Comparison of ENCODE assay signal across 16 mouse cellular contexts in the genomic region with DNA sequence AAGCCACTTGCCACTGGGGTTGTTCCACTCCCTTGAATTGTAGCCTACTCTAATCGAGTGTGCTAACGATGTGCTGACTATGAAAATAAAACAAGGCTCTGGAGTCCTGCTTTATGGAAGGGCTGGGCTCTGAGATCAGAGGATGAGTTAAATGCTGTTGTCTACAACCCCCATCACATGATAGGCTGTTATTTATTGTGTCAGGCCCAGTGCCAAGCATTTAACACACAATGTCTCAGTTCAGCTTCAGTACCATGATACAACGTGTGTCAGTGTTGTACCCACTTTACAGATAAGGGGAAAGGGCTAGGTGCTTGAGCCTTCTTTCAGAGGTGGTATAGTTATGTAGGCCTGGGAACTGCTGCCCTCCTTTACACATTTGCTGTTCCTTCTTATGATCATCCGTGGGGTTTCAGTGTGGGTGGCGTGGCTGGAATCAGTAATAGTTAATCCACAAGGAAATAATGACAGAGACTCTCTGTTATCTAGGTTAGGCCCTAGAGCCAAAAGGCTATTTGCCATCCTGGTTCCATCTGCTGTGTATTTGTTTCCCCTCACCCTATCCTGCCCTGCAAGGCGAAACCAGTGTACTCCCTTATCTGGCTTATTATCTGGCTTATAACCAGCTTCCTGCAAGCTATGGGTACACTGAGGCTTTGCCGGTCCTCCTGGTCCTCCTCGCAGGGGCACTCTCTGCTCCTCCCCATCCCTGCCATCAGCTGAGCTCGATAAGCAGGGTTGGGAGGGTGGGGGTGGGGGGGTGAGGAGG. TPM values are rescaled to one million over a fixed set of nuclear protein-coding genes. Genes with fewer than 3 reads are reported as not detected.
DNase-seq lines count a peak whose midpoint lies in the region; ATAC-seq and TF ChIP-seq lines count a peak whose summit lies in the region.
"Had no signal": no experiment of that assay in that cellular context is flagged by ENCODE, and none has a peak within 500 bp of the region (broad histone marks: within the 10 kb centered on the region; RNA-seq: fewer than 3 reads in every experiment).

No protein-coding gene starts in this region.

- TF ChIP-seq CTCF in C2C12 (IDR thresholded peaks at IDR 0.05; ENCODE audit: control insufficient read depth, insufficient read depth, insufficient read length): no peak
- TF ChIP-seq CTCF in bone marrow macrophage, adult 2 months (IDR thresholded peaks at IDR 0.05; ENCODE audit: low read depth, low read length): no peak

- no peaks in the 10 kb centered on the region for H3K9me3 ChIP-seq in heart, embryonic 16.5 days (replicated peaks; ENCODE audit: control insufficient read depth, low read length)
- H3K9me3 ChIP-seq in hindbrain, embryonic 10.5 days: no peaks in the 10 kb centered on the region
- H3K9me3 ChIP-seq: embryonic facial prominence, embryonic 12.5 days; forebrain, embryonic 13.5 days; lung, embryonic 15.5 days had no signal

- no peak for DNase-seq in heart, adult 18-20 months
- DNase-seq in cerebellum, postnatal 25 days: peak; percentile 68 to 72
- no peak for DNase-seq in frontal cortex, adult 2 months (ENCODE audit: extremely low spot score in 1 of 2, low spot score in 1 of 2)
- no peak for DNase-seq in gastrocnemius, postnatal 25 days
- no peak for DNase-seq in hindbrain, embryonic 10.5 days (ENCODE audit: low spot score)
- DNase-seq: adrenal gland, adult 8-10 months; kidney, adult 9 months; left cerebral cortex, postnatal 4 days had no signal

- no peak overlapping the region for H3K27ac ChIP-seq in heart, embryonic 16.5 days (ENCODE audit: low read length)
- peak overlapping the region; percentile 99 for H3K27ac ChIP-seq in bone marrow macrophage, adult 2 months (ENCODE audit: insufficient read depth, low read depth, low read length)
- no peak overlapping the region for H3K27ac ChIP-seq in hindbrain, embryonic 10.5 days
- H3K27ac ChIP-seq: embryonic facial prominence, embryonic 12.5 days; forebrain, embryonic 13.5 days; lung, embryonic 15.5 days had no signal

- H3K4me2 ChIP-seq in heart, embryonic 16.5 days (ENCODE audit: low read depth, low read length): no peak overlapping the region
- H3K4me2 ChIP-seq: embryonic facial prominence, embryonic 12.5 days; forebrain, embryonic 13.5 days; lung, embryonic 15.5 days; midbrain, embryonic 11.5 days had no signal

- 34% methylated on average over 9 of the region's 9 CpGs for WGBS in heart, embryonic 16.5 days
- 67% methylated on average over 9 of the region's 9 CpGs for WGBS in hindbrain, embryonic 10.5 days

- H3ac ChIP-seq in C2C12 (ENCODE audit: control insufficient read depth, insufficient read length, low read depth): no peak overlapping the region

- no peaks in the 10 kb centered on the region for H3K36me3 ChIP-seq in heart, embryonic 16.5 days (ENCODE audit: control insufficient read depth, insufficient read depth)
- peaks cover 5% of the 10 kb centered on the region for H3K36me3 ChIP-seq in C2C12 (ENCODE audit: control insufficient read depth, insufficient read depth)
- peaks cover 34% of the 10 kb centered on the region for H3K36me3 ChIP-seq in hindbrain, embryonic 10.5 days
- H3K36me3 ChIP-seq: embryonic facial prominence, embryonic 12.5 days; lung, embryonic 15.5 days had no signal

- TF ChIP-seq POLR2A in bone marrow macrophage, adult 2 months (IDR thresholded peaks at IDR 0.05; ENCODE audit: borderline replicate concordance, low read depth, low read length): no peak

- peaks cover 43% of the 10 kb centered on the region for H3K4me1 ChIP-seq in heart, embryonic 16.5 days (ENCODE audit: control insufficient read depth, insufficient read depth, low read length)
- H3K4me1 ChIP-seq in bone marrow macrophage, adult 2 months (ENCODE audit: control insufficient read depth, insufficient read depth, low read length): peaks cover 82% of the 10 kb centered on the region
- peaks cover 34% of the 10 kb centered on the region for H3K4me1 ChIP-seq in hindbrain, embryonic 10.5 days (replicated peaks)

- peaks cover 6% of the 10 kb centered on the region; the same call in 1 of the 2 replicates for H3K27me3 ChIP-seq in heart, embryonic 16.5 days (ENCODE audit: control insufficient read depth, insufficient read depth, low read length)
- H3K27me3 ChIP-seq in C2C12 (ENCODE audit: control insufficient read depth, insufficient read depth, insufficient read length): no peaks in the 10 kb centered on the region
- no peaks in the 10 kb centered on the region for H3K27me3 ChIP-seq in hindbrain, embryonic 10.5 days (ENCODE audit: insufficient read depth, poor library complexity, severe bottlenecking)
- H3K27me3 ChIP-seq: CH12.LX; embryonic facial prominence, embryonic 12.5 days; forebrain, embryonic 13.5 days; lung, embryonic 15.5 days had no signal

- ATAC-seq in heart, embryonic 16.5 days (replicated peaks; ENCODE audit: extremely low read depth, insufficient read depth, low FRiP score): no peak
- ATAC-seq: forebrain, embryonic 13.5 days had no signal

- H3K79me3 ChIP-seq in C2C12 (ENCODE audit: low read depth): no peaks in the 10 kb centered on the region

- no peak overlapping the region for H3K4me3 ChIP-seq in heart, embryonic 16.5 days (ENCODE audit: low read length)
- H3K4me3 ChIP-seq in C2C12 (ENCODE audit: insufficient read depth, poor library complexity, severe bottlenecking): no peak overlapping the region
- H3K4me3 ChIP-seq in bone marrow macrophage, adult 2 months (ENCODE audit: insufficient read depth, low read length): no peak overlapping the region; the same call in 1 of the 2 replicates
- no peak overlapping the region for H3K4me3 ChIP-seq in hindbrain, embryonic 10.5 days
- H3K4me3 ChIP-seq: embryonic facial prominence, embryonic 12.5 days; forebrain, embryonic 13.5 days; lung, embryonic 15.5 days had no signal

- H3K79me2 ChIP-seq in C2C12 (ENCODE audit: control insufficient read depth, insufficient read depth): no peaks in the 10 kb centered on the region

- H3K9ac ChIP-seq in heart, embryonic 16.5 days (ENCODE audit: low read length): peak overlapping the region; percentile 27; the same call in 1 of the 2 replicates
- H3K9ac ChIP-seq: embryonic facial prominence, embryonic 12.5 days; forebrain, embryonic 13.5 days; lung, embryonic 15.5 days had no signal

TF ChIP-seq in C2C12, 6 proteins besides CTCF, POLR2A, EP300 and RAD21:
- TF ChIP-seq USF1 (IDR thresholded peaks at IDR 0.05; ENCODE audit: low read depth): peak; percentile 89
- TF ChIP-seq MYOG (IDR thresholded peaks at IDR 0.05; ENCODE audit: control insufficient read depth, extremely low read depth, insufficient read length): no peak

RNA-seq across cellular contexts. Expression of a gene that starts 20.4 kb away (rescaled TPM):
- 68.0 and 78.0 TPM in 2 replicates for polyA plus RNA-seq in heart, embryonic 16.5 days (2015; fragmentation: Nextera tagmentation; extraction: Ambion mirVana)
- total RNA-seq in heart, adult 18-20 months (2021): 100 to 1,000 TPM in 1 of 2 experiments, 10 to 100 TPM in 1; 98.2 to 107 TPM
- 118 TPM for polyA plus RNA-seq in C2C12 (2012; fragmentation: generic; extraction: Trizol)
- polyA plus RNA-seq in bone marrow macrophage, adult 2 months (2012; ENCODE audit: insufficient read depth, insufficient read length, missing spikeins): 512 TPM in 2 replicates
- polyA plus RNA-seq in frontal cortex, adult 2 months (2012; rRNA removed): 221 and 251 TPM in 2 replicates
- 100 to 1,000 TPM; 123 to 168 TPM for total RNA-seq in gastrocnemius, postnatal 25 days (2021)
- polyA plus RNA-seq in hindbrain, embryonic 10.5 days (2016; fragmentation: Nextera tagmentation; extraction: Ambion mirVana): 68.8 and 80.6 TPM in 2 replicates

RNA-seq across cellular contexts. Expression of a gene that starts 36.0 kb away (rescaled TPM):
- 3.0 and 4.3 TPM in 2 replicates for polyA plus RNA-seq in heart, embryonic 16.5 days (2015; fragmentation: Nextera tagmentation; extraction: Ambion mirVana)
- total RNA-seq in heart, adult 18-20 months (2021): 10 to 100 TPM; 16.2 to 17.3 TPM
- polyA plus RNA-seq in C2C12 (2012; fragmentation: generic; extraction: Trizol): 2.2 TPM
- polyA plus RNA-seq in bone marrow macrophage, adult 2 months (2012; ENCODE audit: insufficient read depth, insufficient read length, missing spikeins): 202 and 231 TPM in 2 replicates
- polyA plus RNA-seq in frontal cortex, adult 2 months (2012; rRNA removed): 26.7 and 26.9 TPM in 2 replicates
- total RNA-seq in gastrocnemius, postnatal 25 days (2021): 10 to 100 TPM; 23.5 to 26.8 TPM
- polyA plus RNA-seq in hindbrain, embryonic 10.5 days (2016; fragmentation: Nextera tagmentation; extraction: Ambion mirVana): 5.2 and 7.1 TPM in 2 replicates

RNA-seq across cellular contexts. Expression of a gene that starts 54.2 kb away (rescaled TPM):
- polyA plus RNA-seq in heart, embryonic 16.5 days (2015; fragmentation: Nextera tagmentation; extraction: Ambion mirVana): 11.0 and 14.0 TPM in 2 replicates
- total RNA-seq in heart, adult 18-20 months (2021): 1 to 10 TPM; 6.6 to 6.8 TPM
- 0.11 TPM for polyA plus RNA-seq in C2C12 (2012; fragmentation: generic; extraction: Trizol)
- polyA plus RNA-seq in bone marrow macrophage, adult 2 months (2012; ENCODE audit: insufficient read depth, insufficient read length, missing spikeins): 32.8 and 33.5 TPM in 2 replicates
- 3.3 and 4.1 TPM in 2 replicates for polyA plus RNA-seq in frontal cortex, adult 2 months (2012; rRNA removed)
- 1 to 10 TPM; 3.2 to 4.7 TPM for total RNA-seq in gastrocnemius, postnatal 25 days (2021)
- polyA plus RNA-seq in hindbrain, embryonic 10.5 days (2016; fragmentation: Nextera tagmentation; extraction: Ambion mirVana): 4.9 and 6.4 TPM in 2 replicates

RNA-seq across cellular contexts. Expression of a gene that starts 57.6 kb away (rescaled TPM):
- 11.0 and 13.3 TPM in 2 replicates for polyA plus RNA-seq in heart, embryonic 16.5 days (2015; fragmentation: Nextera tagmentation; extraction: Ambion mirVana)
- total RNA-seq in heart, adult 18-20 months (2021): 10 to 100 TPM; 46.5 to 48.2 TPM
- 3.2 TPM for polyA plus RNA-seq in C2C12 (2012; fragmentation: generic; extraction: Trizol)
- 12.8 and 15.9 TPM in 2 replicates for polyA plus RNA-seq in bone marrow macrophage, adult 2 months (2012; ENCODE audit: insufficient read depth, insufficient read length, missing spikeins)
- 2.0 and 2.9 TPM in 2 replicates for polyA plus RNA-seq in frontal cortex, adult 2 months (2012; rRNA removed)
- total RNA-seq in gastrocnemius, postnatal 25 days (2021): 10 to 100 TPM; 39.2 to 42.8 TPM
- 0.35 and 0.65 TPM in 2 replicates for polyA plus RNA-seq in hindbrain, embryonic 10.5 days (2016; fragmentation: Nextera tagmentation; extraction: Ambion mirVana)

Comparison
In these comparisons a context has a peak if more than half of its experiments do, and no peak if none do; other contexts are left out.
1. DNase-seq: peak in cerebellum, postnatal 25 days (2 of 2); none in heart, adult 18-20 months (0 of 2), frontal cortex, adult 2 months (0 of 2), gastrocnemius, postnatal 25 days (single experiment) and hindbrain, embryonic 10.5 days (single experiment).